ENCODE assay signal across 10 mouse cellular contexts in the genomic region with DNA sequence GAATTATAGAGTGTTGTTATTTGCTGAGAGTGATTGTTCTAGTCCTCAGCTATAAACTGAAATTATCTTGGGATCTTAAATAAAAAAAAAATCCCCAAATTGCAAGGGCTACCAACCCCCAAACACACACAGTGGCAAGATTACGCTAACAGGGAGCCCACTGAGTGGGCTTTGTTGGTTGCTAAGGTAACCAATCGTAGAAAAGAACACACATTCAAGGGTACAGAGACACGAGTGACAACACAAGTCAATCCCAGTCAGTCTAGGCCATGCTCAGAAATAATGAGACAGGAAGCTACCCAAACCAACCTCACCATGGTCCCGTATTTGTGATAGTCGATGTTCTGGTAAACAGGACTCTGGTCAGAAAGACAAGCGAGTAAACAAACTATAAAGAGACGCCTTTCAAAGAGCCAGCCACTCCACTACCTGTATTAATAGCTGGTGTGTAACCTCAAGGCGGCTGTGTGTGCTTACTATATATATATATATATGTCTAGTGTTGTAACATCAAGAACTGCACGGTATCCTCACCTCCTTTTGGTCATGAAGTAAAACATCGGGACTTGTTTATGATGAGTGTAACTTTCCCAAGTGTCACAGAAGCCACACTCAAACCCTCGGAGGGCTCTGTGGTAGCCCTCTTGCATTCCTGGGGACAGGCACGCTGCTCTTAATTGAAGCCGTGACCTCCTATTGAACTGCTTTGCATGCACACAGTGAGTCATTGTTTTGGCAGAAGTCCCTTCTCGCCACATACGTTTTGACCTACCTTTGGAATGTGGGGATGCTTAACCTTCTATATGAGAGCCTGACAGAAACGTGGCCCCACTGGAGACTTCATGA. TPM values are rescaled to one million over a fixed set of nuclear protein-coding genes. Genes with fewer than 3 reads are reported as not detected.
DNase-seq lines count a peak whose midpoint lies in the region; TF ChIP-seq lines count a peak whose summit lies in the region.
"Had no signal": no experiment of that assay in that cellular context is flagged by ENCODE, and none has a peak within 500 bp of the region (broad histone marks: within the 10 kb centered on the region; RNA-seq: fewer than 3 reads in every experiment).

No protein-coding gene starts in this region.

- no peak for TF ChIP-seq CTCF in gastrocnemius, adult 2 months (IDR thresholded peaks at IDR 0.05)

- DNase-seq in heart, adult 11 months = peak; percentile 40
- no peak for DNase-seq in heart, adult 8-10 months (ENCODE audit: low spot score)
- peak; percentile 56 for DNase-seq in urinary bladder, postnatal 14 days (ENCODE audit: low spot score)
- no peak for DNase-seq in urinary bladder, postnatal 4 days (ENCODE audit: low spot score in 2 of 2)
- peak; percentile 51 to 72 for DNase-seq in lung, adult 18-20 months
- DNase-seq in natural killer cell, adult 2 months (ENCODE audit: low spot score in 2 of 2) = no peak
- DNase-seq in gastrocnemius, adult 2 months = no peak
- DNase-seq in layer of hippocampus, postnatal 10 days (ENCODE audit: low spot score in 2 of 2) = no peak

- intact Hi-C loops in gastrocnemius, adult 2 months (cut with DNase I) = no loop called here

- no peak overlapping the region for H3K4me3 ChIP-seq in gastrocnemius, adult 2 months
- H3K4me3 ChIP-seq: limb, embryonic 12.5 days had no signal

- H3K27ac ChIP-seq in gastrocnemius, adult 2 months = no peak overlapping the region
- H3K27ac ChIP-seq: kidney, postnatal 0 days; limb, embryonic 12.5 days had no signal

RNA-seq across cellular contexts. Expression of a gene that starts 30.5 kb away (rescaled TPM):
- total RNA-seq in heart, adult 8-10 months (2022) = 10 to 100 TPM; 28.6 to 35.3 (median 32.5) TPM
- total RNA-seq in gastrocnemius, adult 2 months (2021) = 10 to 100 TPM in 1 of 2 experiments, 1 to 10 TPM in 1; 9.8 to 14.2 TPM
- 10 to 100 TPM; 11.0 to 12.5 TPM for total RNA-seq in layer of hippocampus, postnatal 10 days (2021)

Comparison
In these comparisons a context has a peak if more than half of its experiments do, and no peak if none do; other contexts are left out.
1. DNase-seq: peak in heart, adult 11 months (single experiment), urinary bladder, postnatal 14 days (single experiment) and lung, adult 18-20 months (2 of 2); none in heart, adult 8-10 months (single experiment), urinary bladder, postnatal 4 days (0 of 2), natural killer cell, adult 2 months (0 of 2), gastrocnemius, adult 2 months (single experiment) and layer of hippocampus, postnatal 10 days (0 of 2).